Mouse (Mus musculus): Measurements from ENCODE around the gene Ipo4.

GRCm38 (mm10) chr14:55586149-55586548 is 49.6 kb downstream of the Ipo4 start:
- TF ChIP-seq POLR2A (IDR thresholded peaks at IDR 0.05; ENCODE audit: control insufficient read depth, low read depth, low read length) (no peak), CTCF (IDR thresholded peaks at IDR 0.05; ENCODE audit: control insufficient read depth, insufficient read depth, insufficient replicate concordance, low read depth, low read length) (no peak)
